ENCODE assay signal across 18 mouse cellular contexts in the genomic region with DNA sequence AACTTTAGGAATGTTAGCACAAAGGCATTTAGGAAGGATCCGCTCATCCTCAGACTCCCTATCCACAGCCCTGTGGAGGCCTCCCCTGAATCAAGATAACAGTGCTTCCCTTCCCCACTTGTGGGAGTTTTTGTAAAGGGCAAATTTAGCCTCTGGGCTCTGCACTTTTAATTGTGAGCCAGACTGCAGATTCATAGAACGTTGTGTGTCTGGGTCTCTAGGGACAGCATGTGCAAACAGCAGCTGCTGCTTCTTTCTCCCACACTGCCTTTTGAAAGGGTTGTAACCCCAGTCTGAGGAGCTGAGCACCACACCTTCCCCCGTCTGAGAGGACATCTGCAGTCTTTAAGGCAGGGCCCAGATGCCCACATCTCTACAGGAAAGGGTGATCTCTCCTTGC.
DNase-seq lines count a peak whose midpoint lies in the region; ATAC-seq and TF ChIP-seq lines count a peak whose summit lies in the region.
"Had no signal": no experiment of that assay in that cellular context is flagged by ENCODE, and none has a peak within 500 bp of the region (broad histone marks: within the 10 kb centered on the region; RNA-seq: fewer than 3 reads in every experiment).

No protein-coding gene starts in this region.

- TF ChIP-seq EP300 in CH12.LX (IDR thresholded peaks at IDR 0.05; ENCODE audit: low read length) = no peak

- no peak overlapping the region for H3K4me3 ChIP-seq in CH12.LX (replicated peaks in 1 of 3; ENCODE audit: low read depth in 2 of 3, low read length in 2 of 3, poor library complexity in 1 of 3)
- no peak overlapping the region for H3K4me3 ChIP-seq in embryonic facial prominence, embryonic 15.5 days (replicated peaks)
- H3K4me3 ChIP-seq: heart, embryonic 13.5 days; limb, embryonic 13.5 days; midbrain, embryonic 12.5 days had no signal

- no peaks in the 10 kb centered on the region for H3K27me3 ChIP-seq in CH12.LX (replicated peaks)
- no peaks in the 10 kb centered on the region for H3K27me3 ChIP-seq in embryonic facial prominence, embryonic 15.5 days
- H3K27me3 ChIP-seq: heart, embryonic 13.5 days; limb, embryonic 13.5 days; midbrain, embryonic 12.5 days had no signal

- H3K27ac ChIP-seq in CH12.LX (ENCODE audit: insufficient read depth, low read depth) = no peak overlapping the region
- no peak overlapping the region for H3K27ac ChIP-seq in embryonic facial prominence, embryonic 15.5 days (replicated peaks)
- H3K27ac ChIP-seq: limb, embryonic 13.5 days; midbrain, embryonic 12.5 days had no signal

- TF ChIP-seq CTCF in CH12.LX (conservative IDR thresholded peaks at IDR 0.05 in 1 of 2, IDR thresholded peaks at IDR 0.05 in 1 of 2; ENCODE audit: low read depth in 2 of 2, low read length in 2 of 2) = no peak

- no peaks in the 10 kb centered on the region for H3K79me2 ChIP-seq in CH12.LX (replicated peaks; ENCODE audit: control insufficient read depth, extremely low read depth, insufficient read depth, poor library complexity, severe bottlenecking)

- intact Hi-C loops in heart, postnatal 25 days (cut with DNase I) = loop anchor here (5.0 kb wide), 1 partner anchor 54 kb away; no protein-coding TSS in a partner anchor

- H3K4me2 ChIP-seq in CH12.LX (ENCODE audit: insufficient read depth, low read depth, poor library complexity, severe bottlenecking) = no peak overlapping the region
- no peak overlapping the region for H3K4me2 ChIP-seq in embryonic facial prominence, embryonic 15.5 days (replicated peaks)
- H3K4me2 ChIP-seq: heart, embryonic 13.5 days; limb, embryonic 13.5 days; midbrain, embryonic 12.5 days had no signal

- 0 out of 2 replicates have a peak, but pooled peaks have one; percentile 15 for ATAC-seq in embryonic facial prominence, embryonic 15.5 days (ENCODE audit: insufficient number of reproducible peaks, low FRiP score, low TSS enrichment, low read depth)
- ATAC-seq: forebrain, embryonic 16.5 days; hindbrain, embryonic 16.5 days had no signal

- H3K36me3 ChIP-seq in CH12.LX (replicated peaks in 1 of 2; ENCODE audit: control insufficient read depth in 1 of 2, insufficient read depth in 1 of 2, low read length in 1 of 2) = no peaks in the 10 kb centered on the region
- no peaks in the 10 kb centered on the region for H3K36me3 ChIP-seq in embryonic facial prominence, embryonic 15.5 days
- H3K36me3 ChIP-seq: G1E; heart, embryonic 13.5 days; limb, embryonic 13.5 days; midbrain, embryonic 12.5 days had no signal

- no peak overlapping the region for H3K9ac ChIP-seq in CH12.LX (ENCODE audit: insufficient read depth, low read depth)
- H3K9ac ChIP-seq in embryonic facial prominence, embryonic 15.5 days = no peak overlapping the region
- H3K9ac ChIP-seq: heart, embryonic 13.5 days; limb, embryonic 13.5 days; midbrain, embryonic 12.5 days had no signal

- H3K9me3 ChIP-seq in CH12.LX (replicated peaks; ENCODE audit: low read length) = no peaks in the 10 kb centered on the region
- no peaks in the 10 kb centered on the region for H3K9me3 ChIP-seq in embryonic facial prominence, embryonic 15.5 days (replicated peaks)
- H3K9me3 ChIP-seq: heart, embryonic 13.5 days; limb, embryonic 13.5 days; midbrain, embryonic 12.5 days had no signal

- TF ChIP-seq POLR2A in CH12.LX (IDR thresholded peaks at IDR 0.05; ENCODE audit: low read depth, low read length) = no peak

- WGBS in embryonic facial prominence, embryonic 15.5 days = 40% methylated on average over 3 of the region's 3 CpGs

- peak; percentile 95 for DNase-seq in heart, adult 11 months
- DNase-seq in heart, postnatal 25 days (ENCODE audit: low spot score) = no peak
- DNase-seq in layer of hippocampus, adult 9-11 months = peak; percentile 20
- DNase-seq in layer of hippocampus, postnatal 36 days = no peak
- DNase-seq in CH12.LX (ENCODE audit: extremely low read depth) = peak; percentile 23
- no peak for DNase-seq in ovary, postnatal 14 days (ENCODE audit: low spot score)
- DNase-seq: cerebellum, adult 9-11 months; kidney, adult 2 months; kidney, postnatal 14 days; lung, postnatal 4 days; thymus, adult 18-20 months had no signal

- in situ Hi-C loops in CH12.LX (cut with MboI; ENCODE audit: low pct_ligation_motif_present, low pct_unique_long_range_greater_than_20kb, low sequenced_read_pairs) = no loop called here

- dilution Hi-C loops in CH12.LX (cut with MboI; ENCODE audit: extremely low pct_ligation_motif_present, extremely low pct_unique_long_range_greater_than_20kb, low sequenced_read_pairs) = no loop called here

- no peak for TF ChIP-seq RAD21 in CH12.LX (IDR thresholded peaks at IDR 0.05; ENCODE audit: low read depth, low read length)

- peaks cover 9 to 25% of the 10 kb centered on the region in 2 experiments for H3K4me1 ChIP-seq in CH12.LX (ENCODE audit: control insufficient read depth in 1 of 2, insufficient read depth in 2 of 2)
- no peaks in the 10 kb centered on the region; the same call in 1 of the 2 replicates for H3K4me1 ChIP-seq in embryonic facial prominence, embryonic 15.5 days
- H3K4me1 ChIP-seq: limb, embryonic 13.5 days had no signal

TF ChIP-seq in CH12.LX, 34 proteins besides CTCF, POLR2A, EP300 and RAD21:
- TF ChIP-seq MXI1 (IDR thresholded peaks at IDR 0.05; ENCODE audit: low read depth, low read length) = no peak
- no peak for TF ChIP-seq ETS1 (conservative IDR thresholded peaks at IDR 0.05; ENCODE audit: low read depth, low read length)
- TF ChIP-seq JUN (IDR thresholded peaks at IDR 0.05; ENCODE audit: insufficient read depth, low read depth, low read length) = no peak
- no peak for TF ChIP-seq ZMIZ1 (IDR thresholded peaks at IDR 0.05; ENCODE audit: low read depth, low read length)
- TF ChIP-seq TCF12 (IDR thresholded peaks at IDR 0.05; ENCODE audit: low read depth, low read length) = 0 out of 2 replicates have a peak, but pooled peaks have one; percentile 23
TF ChIP-seq in CH12.LX: peak in this region for 1.

Comparison
In these comparisons a context has a peak if more than half of its experiments do, and no peak if none do; other contexts are left out.
1. DNase-seq: peak in heart, adult 11 months (single experiment), layer of hippocampus, adult 9-11 months (single experiment) and CH12.LX (single experiment); none in heart, postnatal 25 days (single experiment), layer of hippocampus, postnatal 36 days (0 of 2) and ovary, postnatal 14 days (single experiment).